Mouse (Mus musculus): ENCODE measurements around the gene Dbh. TPM values are rescaled to one million over a fixed set of nuclear protein-coding genes. Genes with fewer than 3 reads are reported as not detected.

Dbh gene
- polyA plus RNA-seq (2012; ENCODE audit: insufficient read depth, insufficient read length, missing spikeins): not detected in 2 replicates

DNA sequence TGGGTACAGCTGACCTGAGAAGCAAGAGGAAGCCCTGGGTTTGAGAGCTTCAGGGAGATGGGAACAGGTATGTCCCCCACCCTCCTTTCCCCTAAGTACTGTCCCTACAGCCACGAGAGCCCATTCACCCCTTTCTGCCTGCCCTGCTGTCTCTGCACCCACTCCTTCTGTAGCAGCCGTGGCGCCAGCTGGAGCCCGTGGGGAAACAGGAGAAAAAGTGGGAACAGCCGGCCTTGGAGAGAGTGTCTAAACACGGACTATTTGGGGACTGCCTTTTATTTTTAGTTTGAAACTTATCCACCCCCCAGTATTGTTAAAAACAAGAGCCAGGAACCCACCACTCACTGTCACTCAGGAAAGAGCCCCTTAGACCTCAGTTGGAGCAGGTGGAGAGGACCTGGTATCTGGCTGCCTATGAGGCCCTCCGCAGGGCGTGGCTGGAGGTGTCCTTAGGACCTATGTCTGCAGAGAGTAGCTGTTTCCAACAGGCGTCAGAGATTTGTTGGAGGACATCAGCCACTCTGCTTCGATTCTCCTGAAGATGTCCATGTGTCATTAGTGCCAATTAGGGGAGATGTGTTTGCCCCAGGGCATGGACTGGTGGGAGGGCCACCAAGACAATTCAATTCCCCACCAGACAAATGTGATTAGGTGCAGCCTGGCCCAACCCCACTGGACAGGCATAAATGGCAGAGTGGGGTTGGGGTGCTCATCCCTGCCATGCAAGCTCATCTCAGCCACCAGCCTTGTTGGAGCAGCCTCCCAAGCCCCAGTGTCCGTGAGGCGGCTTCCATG, at the start of gene Dbh:
Gene Dbh (plus strand): TSS at position 438 of the 795 bp plus-strand sequence.
- H3K4me3 ChIP-seq (ENCODE audit: insufficient read depth, low read depth, low read length): no peak within 1 kb of the TSS
- H3K27ac ChIP-seq (replicated peaks; ENCODE audit: low read depth, low read length): no peak within 1 kb of the TSS
- H3K4me1 ChIP-seq (ENCODE audit: control insufficient read depth, insufficient read depth, insufficient read length, low read length): no peaks in the 10 kb centered on the region; the same call in 1 of the 2 replicates

DNA sequence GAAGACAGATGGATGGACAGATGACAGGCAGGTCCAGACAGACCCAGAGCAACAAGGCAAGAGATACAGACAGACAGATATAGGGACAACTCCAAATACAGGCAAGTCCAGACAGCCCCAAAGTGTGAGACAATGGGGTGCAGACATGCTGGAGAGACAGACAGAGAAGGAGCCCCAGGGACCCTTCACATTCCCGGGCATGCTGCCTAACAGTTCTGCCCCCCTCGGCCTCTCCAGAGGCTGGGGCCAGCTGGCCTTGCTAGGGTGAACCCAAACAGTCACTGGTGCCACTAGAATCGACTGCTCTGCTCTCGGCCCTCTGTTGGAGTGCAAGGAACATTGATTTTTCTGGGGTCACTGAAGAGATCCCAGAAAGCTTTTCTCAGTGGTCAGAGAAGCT, 46.6 kb upstream of the Dbh start:
- Histone ChIP-seq H3K4me3 (ENCODE audit: insufficient read depth, low read depth, low read length) (no peak overlapping the region), H3K27ac (replicated peaks; ENCODE audit: low read depth, low read length) (no peak overlapping the region), H3K4me1 (ENCODE audit: control insufficient read depth, insufficient read depth, insufficient read length, low read length) (peaks cover 18% of the 10 kb centered on the region)

GRCm38 (mm10) chr2:27119766-27120165, 45.3 kb upstream of the Dbh start:
- H3K4me1 ChIP-seq (ENCODE audit: control insufficient read depth, insufficient read depth, insufficient read length, low read length): peaks cover 18% of the 10 kb centered on the region
- H3K27ac ChIP-seq (replicated peaks; ENCODE audit: low read depth, low read length): peak overlapping the region; percentile 74
- no peak overlapping the region for H3K4me3 ChIP-seq (ENCODE audit: insufficient read depth, low read depth, low read length)

GRCm38 (mm10) chr2:27120241-27120641, 44.8 kb upstream of the Dbh start:
- peak overlapping the region; percentile 74 for H3K27ac ChIP-seq (replicated peaks; ENCODE audit: low read depth, low read length)
- peaks cover 18% of the 10 kb centered on the region for H3K4me1 ChIP-seq (ENCODE audit: control insufficient read depth, insufficient read depth, insufficient read length, low read length)
- no peak overlapping the region for H3K4me3 ChIP-seq (ENCODE audit: insufficient read depth, low read depth, low read length)

GRCm38 (mm10) chr2:27121626-27122355, 43.2 kb upstream of the Dbh start:
- Histone ChIP-seq H3K27ac (replicated peaks; ENCODE audit: low read depth, low read length) (no peak overlapping the region), H3K4me3 (ENCODE audit: insufficient read depth, low read depth, low read length) (no peak overlapping the region), H3K4me1 (ENCODE audit: control insufficient read depth, insufficient read depth, insufficient read length, low read length) (peaks cover 18% of the 10 kb centered on the region)

- peaks cover 18% of the 10 kb centered on the region for H3K4me1 ChIP-seq (ENCODE audit: control insufficient read depth, insufficient read depth, insufficient read length, low read length)
- no peak overlapping the region for H3K27ac ChIP-seq (replicated peaks; ENCODE audit: low read depth, low read length)
- no peak overlapping the region for H3K4me3 ChIP-seq (ENCODE audit: insufficient read depth, low read depth, low read length)
Measured at GRCm38 (mm10) chr2:27122578-27122977, 42.5 kb upstream of the Dbh start.

GRCm38 (mm10) chr2:27123121-27123520, 41.9 kb upstream of the Dbh start:
- Histone ChIP-seq H3K4me3 (ENCODE audit: insufficient read depth, low read depth, low read length) (no peak overlapping the region), H3K4me1 (ENCODE audit: control insufficient read depth, insufficient read depth, insufficient read length, low read length) (peaks cover 18% of the 10 kb centered on the region), H3K27ac (replicated peaks; ENCODE audit: low read depth, low read length) (no peak overlapping the region)

DNA sequence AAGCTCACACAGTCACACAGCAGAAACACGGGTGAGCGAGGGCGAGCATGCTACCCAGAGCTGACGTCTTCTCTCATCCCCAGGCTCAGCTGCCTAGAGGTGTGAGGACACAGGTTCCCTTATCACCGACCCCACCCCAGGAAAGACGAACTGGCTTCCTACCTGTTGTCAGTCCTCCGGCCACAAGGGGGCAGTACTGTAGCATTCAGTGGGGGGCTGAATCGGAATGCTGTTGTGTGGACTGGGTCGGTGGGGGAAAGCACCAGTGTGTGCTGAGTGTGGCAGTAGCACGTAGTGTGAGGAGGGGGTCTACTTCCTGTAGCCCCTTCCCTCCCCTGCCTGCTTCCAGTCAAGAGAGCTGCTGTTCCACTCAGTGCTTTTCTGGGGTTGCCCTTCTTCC, 39.1 kb upstream of the Dbh start:
- H3K4me1 ChIP-seq (ENCODE audit: control insufficient read depth, insufficient read depth, insufficient read length, low read length): 0 out of 2 replicates have a peak, but pooled peaks cover 6% of the 10 kb centered on the region
- H3K4me3 ChIP-seq (ENCODE audit: insufficient read depth, low read depth, low read length): no peak overlapping the region
- no peak overlapping the region for H3K27ac ChIP-seq (replicated peaks; ENCODE audit: low read depth, low read length)

DNA sequence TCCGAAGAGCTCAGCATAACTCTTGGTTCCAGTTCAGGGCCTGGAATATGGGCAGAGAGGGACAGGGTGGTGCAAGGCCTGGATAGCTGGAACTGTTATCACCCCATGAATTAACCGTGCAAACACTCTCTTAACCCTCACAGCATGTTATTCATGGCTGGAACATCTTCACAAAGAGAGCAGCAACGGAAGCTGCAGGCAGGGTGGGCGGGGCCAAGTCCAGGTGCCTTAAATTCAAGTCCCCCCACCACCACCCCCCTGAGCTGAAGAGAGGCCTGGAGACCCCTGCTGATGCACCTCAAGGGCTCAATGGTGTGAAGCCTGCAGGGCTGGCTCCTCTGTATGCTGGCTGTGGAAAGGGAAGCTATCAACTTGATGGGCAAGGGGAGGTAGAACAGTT, 38.5 kb upstream of the Dbh start:
- Histone ChIP-seq H3K27ac (replicated peaks; ENCODE audit: low read depth, low read length) (no peak overlapping the region), H3K4me3 (ENCODE audit: insufficient read depth, low read depth, low read length) (no peak overlapping the region), H3K4me1 (ENCODE audit: control insufficient read depth, insufficient read depth, insufficient read length, low read length) (0 out of 2 replicates have a peak, but pooled peaks cover 5% of the 10 kb centered on the region)

DNA sequence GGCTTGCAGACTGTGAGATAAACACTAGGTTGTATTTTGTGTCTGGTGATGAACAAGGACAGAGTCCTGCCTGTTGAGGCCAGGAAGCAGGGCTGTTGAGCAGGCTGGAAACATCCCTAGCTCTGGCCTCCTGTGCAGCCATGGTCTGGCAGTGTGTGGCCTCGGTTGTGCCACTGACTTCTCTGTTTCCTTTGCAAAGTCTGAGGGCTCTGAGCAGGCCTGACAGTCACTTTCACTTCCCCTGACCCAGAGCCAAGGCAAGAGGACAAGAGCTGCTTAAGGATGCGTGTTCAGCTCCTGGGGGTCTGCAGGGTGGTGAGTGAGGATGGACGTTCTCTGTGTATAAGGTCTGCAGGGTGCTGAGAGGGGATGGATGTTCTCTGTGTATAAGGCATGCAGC, 36.0 kb upstream of the Dbh start:
- Histone ChIP-seq H3K4me3 (ENCODE audit: insufficient read depth, low read depth, low read length) (no peak overlapping the region), H3K27ac (replicated peaks; ENCODE audit: low read depth, low read length) (no peak overlapping the region), H3K4me1 (ENCODE audit: control insufficient read depth, insufficient read depth, insufficient read length, low read length) (no peaks in the 10 kb centered on the region)

DNA sequence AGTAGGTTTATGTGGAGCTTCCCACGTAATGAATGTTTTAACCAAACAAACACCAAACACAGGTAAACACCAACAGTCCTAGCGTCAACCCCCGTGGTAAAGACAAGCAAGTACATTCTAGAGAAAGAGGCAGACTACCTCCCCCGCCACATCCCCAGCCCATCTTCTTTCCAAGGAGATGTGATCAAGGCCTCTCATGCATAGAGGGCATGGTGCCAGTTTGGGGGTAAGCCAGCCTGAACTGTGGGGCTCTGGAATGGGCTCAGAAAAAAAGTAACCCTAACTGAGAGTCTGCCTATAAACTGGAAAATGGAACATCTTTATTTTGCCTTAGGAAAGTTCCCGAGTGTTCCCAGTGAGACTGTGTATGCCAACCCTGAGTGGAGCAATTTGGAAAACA, 29.1 kb upstream of the Dbh start:
- H3K4me3 ChIP-seq (ENCODE audit: insufficient read depth, low read depth, low read length): no peak overlapping the region
- H3K4me1 ChIP-seq (ENCODE audit: control insufficient read depth, insufficient read depth, insufficient read length, low read length): no peaks in the 10 kb centered on the region
- no peak overlapping the region for H3K27ac ChIP-seq (replicated peaks; ENCODE audit: low read depth, low read length)

DNA sequence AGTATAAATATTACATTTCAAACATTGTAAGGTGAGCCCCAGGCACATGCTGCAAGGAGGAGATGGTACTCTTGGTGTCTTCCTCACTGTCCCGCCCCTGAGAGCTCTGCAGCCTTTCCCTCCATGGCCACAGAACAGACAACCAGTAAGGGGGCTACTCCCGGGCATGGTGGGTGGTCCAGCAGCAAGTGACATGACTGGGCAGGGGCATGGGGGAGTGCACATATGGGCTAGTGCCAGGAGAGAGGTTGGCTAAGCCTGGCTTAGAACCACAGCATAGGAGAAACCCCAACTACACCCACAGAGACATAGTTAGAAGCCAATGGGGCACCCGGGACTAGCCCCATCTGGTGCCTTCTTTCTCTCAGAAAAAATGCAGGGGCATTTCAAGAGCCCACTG, 28.7 kb upstream of the Dbh start:
- no peak overlapping the region for H3K27ac ChIP-seq (replicated peaks; ENCODE audit: low read depth, low read length)
- H3K4me1 ChIP-seq (ENCODE audit: control insufficient read depth, insufficient read depth, insufficient read length, low read length): no peaks in the 10 kb centered on the region
- no peak overlapping the region for H3K4me3 ChIP-seq (ENCODE audit: insufficient read depth, low read depth, low read length)

DNA sequence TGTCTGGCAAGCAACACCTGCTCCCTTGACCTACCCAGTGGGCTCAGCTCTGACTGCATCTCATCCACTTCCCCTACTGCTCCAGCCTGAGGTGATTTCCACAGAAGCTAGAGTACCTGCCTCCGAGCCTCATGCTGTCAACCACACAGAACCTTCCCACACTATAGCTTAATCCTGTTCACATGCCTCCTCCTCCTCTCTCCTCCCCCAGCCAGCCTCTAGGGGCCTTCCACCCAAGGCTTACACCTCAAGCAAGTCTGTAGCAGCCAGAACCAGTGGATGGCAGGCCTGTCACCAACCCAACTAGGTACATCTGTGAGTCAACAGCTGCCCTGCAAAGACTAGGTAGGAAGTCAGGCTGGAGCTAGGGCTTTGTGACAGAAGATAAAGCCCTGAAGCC, 28.2 kb upstream of the Dbh start:
- no peak overlapping the region for H3K27ac ChIP-seq (replicated peaks; ENCODE audit: low read depth, low read length)
- no peaks in the 10 kb centered on the region for H3K4me1 ChIP-seq (ENCODE audit: control insufficient read depth, insufficient read depth, insufficient read length, low read length)

GRCm38 (mm10) chr2:27138356-27138755, 26.7 kb upstream of the Dbh start:
- Histone ChIP-seq H3K4me1 (ENCODE audit: control insufficient read depth, insufficient read depth, insufficient read length, low read length) (no peaks in the 10 kb centered on the region), H3K27ac (replicated peaks; ENCODE audit: low read depth, low read length) (no peak overlapping the region), H3K4me3 (ENCODE audit: insufficient read depth, low read depth, low read length) (no peak overlapping the region)

More for the DNA sequence above, 28.2 kb upstream of the Dbh start:
- no peak overlapping the region for H3K4me3 ChIP-seq (ENCODE audit: insufficient read depth, low read depth, low read length)

GRCm38 (mm10) chr2:27141950-27142693, 22.9 kb upstream of the Dbh start, which contains the start of gene Fam163b:
Fam163b (minus strand) TSS chr2:27142491.
- Histone ChIP-seq H3K4me1 (ENCODE audit: control insufficient read depth, insufficient read depth, insufficient read length, low read length) (no peaks in the 10 kb centered on the region), H3K4me3 (ENCODE audit: insufficient read depth, low read depth, low read length) (no peak within 1 kb of the TSS), H3K27ac (replicated peaks; ENCODE audit: low read depth, low read length) (no peak within 1 kb of the TSS)

Data from brown adipose tissue, adult 24 weeks (tissue).